Mouse (Mus musculus) E14TG2a.4 (cell line): Measurements from ENCODE around the gene Shank2.

ENCODE experiments used
- H3K27me3 ChIP-seq: 2 replicates; pipeline ENCODE4 v1.6.1; 2014; ENCODE audit warnings: low read length, control low read depth; ENCODE audit not compliant: insufficient read depth
- H3K36me3 ChIP-seq: 2 replicates; pipeline ENCODE4 v1.6.1; 2014; ENCODE audit warnings: low read length, control low read depth; ENCODE audit not compliant: insufficient read depth
- H3K4me1 ChIP-seq: replicated peaks from 2 replicates; pipeline ENCODE4 v1.6.1; 2014; ENCODE audit warnings: low read depth, low read length, control low read depth
- H3K4me3 ChIP-seq: replicated peaks from 2 replicates; pipeline ENCODE4 v1.5.1; 2014; ENCODE audit warnings: mild to moderate bottlenecking, low read length
- H3K9me3 ChIP-seq: 2 replicates; pipeline ENCODE4 v1.6.1; 2014; ENCODE audit warnings: low read length, control low read depth
- CTCF ChIP-seq: conservative IDR thresholded peaks from 2 replicates; pipeline ENCODE4 v1.5.1; 2014; ENCODE audit warnings: low read length
- NANOG ChIP-seq: IDR thresholded peaks from 2 replicates; pipeline ENCODE4 v1.6.1; 2014; ENCODE audit warnings: borderline replicate concordance, low read length, mixed read lengths
- POU5F1 ChIP-seq: IDR thresholded peaks from 2 replicates; pipeline ENCODE4 v1.6.1; 2014; ENCODE audit warnings: low read length, borderline replicate concordance

The Shank2 gene

DNA sequence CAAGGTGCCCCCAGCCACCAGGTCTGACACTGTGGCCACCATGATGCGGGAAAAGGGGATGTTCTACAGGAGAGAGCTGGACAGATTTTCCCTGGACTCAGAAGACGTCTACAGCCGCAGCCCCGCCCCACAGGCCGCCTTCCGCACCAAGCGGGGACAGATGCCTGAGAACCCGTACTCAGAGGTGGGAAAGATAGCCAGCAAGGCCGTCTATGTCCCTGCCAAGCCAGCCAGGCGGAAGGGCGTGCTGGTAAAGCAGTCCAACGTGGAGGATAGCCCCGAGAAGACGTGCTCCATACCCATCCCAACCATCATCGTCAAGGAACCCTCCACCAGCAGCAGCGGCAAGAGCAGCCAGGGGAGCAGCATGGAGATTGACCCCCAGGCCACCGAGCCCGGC lies 408.0 kb downstream of the Shank2 start:
- peaks cover 36% of the 10 kb centered on the region for H3K4me1 ChIP-seq
- no peaks in the 10 kb centered on the region for H3K9me3 ChIP-seq
- peak overlapping the region; percentile 70 for H3K4me3 ChIP-seq
- no peaks in the 10 kb centered on the region for H3K36me3 ChIP-seq
- H3K27me3 ChIP-seq: peaks cover 66% of the 10 kb centered on the region
- TF ChIP-seq POU5F1 (no peak), CTCF (no peak), NANOG (no peak)

DNA sequence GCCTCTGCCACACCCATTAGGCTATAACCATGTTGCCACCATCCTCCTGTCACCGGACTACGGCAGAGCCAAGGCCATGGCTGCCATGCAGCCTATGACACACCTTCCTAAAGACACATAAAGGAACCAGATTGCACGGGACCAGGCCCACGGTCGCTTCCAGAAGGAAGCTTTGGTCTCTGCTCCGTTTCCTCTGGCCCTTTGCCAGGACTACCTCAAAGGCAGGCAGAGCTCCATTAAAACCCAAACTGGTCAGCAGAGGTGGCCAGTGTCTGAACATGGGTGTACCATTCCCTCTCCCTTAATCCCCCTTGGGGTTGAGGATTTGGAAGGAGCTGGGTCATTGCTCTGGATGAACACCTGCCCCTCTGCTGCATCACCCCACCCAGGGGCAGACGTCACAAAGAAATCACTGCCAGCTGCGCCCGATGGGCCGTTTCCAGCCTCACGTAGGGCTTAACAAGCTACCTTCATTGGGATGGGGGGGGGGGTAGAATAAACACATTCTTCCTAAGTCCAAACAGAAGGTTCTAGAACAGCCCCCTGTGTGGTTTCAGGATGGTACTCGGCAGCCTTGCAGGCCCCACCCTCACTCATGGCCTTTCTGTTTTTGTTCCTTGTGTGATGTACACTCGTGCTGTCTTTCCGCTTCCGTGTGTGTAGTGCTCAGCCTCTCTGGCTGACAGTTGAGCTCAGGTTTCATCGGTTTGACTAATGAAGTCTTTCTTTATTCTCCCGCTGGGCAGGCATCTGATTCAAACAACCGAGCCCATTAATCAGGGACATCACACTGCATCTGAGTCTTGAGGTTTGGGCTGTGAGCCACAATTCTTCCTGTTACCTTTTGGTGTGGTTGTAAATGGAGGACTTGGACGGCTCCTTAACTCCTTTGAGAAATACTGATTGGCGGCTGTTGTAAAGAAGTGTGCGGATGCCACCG lies 410.5 kb downstream of the Shank2 start:
- Histone ChIP-seq H3K36me3 (no peaks in the 10 kb centered on the region), H3K4me1 (peaks cover 52% of the 10 kb centered on the region), H3K4me3 (no peak overlapping the region), H3K27me3 (peaks cover 64% of the 10 kb centered on the region), H3K9me3 (no peaks in the 10 kb centered on the region)
- TF ChIP-seq CTCF (no peak), NANOG (no peak), POU5F1 (no peak)

DNA sequence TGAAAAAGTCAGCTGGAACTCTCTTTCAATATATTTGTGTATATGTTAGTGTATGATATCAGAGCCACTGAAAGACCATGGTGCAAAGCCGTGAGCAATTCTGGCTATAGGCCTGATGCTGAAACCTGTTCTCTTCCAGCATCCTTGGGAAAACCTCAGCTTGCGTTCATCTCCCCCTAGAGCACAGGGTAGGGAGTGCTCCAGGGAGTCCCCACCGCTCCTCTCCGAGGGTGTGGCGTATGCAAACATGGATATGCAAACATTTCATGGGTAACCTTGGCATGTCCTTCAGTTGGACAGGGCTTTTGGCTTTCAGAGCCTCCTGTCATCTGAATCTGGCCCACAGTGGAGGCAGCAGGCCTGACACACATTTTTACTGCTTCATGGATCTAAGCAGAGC lies 412.9 kb downstream of the Shank2 start:
- Histone ChIP-seq H3K9me3 (no peaks in the 10 kb centered on the region), H3K4me3 (no peak overlapping the region), H3K36me3 (no peaks in the 10 kb centered on the region), H3K27me3 (peaks cover 49% of the 10 kb centered on the region), H3K4me1 (peaks cover 61% of the 10 kb centered on the region)
- TF ChIP-seq CTCF: 0 out of 2 replicates have a peak, but pooled peaks have one; percentile 6
- TF ChIP-seq NANOG: no peak

DNA sequence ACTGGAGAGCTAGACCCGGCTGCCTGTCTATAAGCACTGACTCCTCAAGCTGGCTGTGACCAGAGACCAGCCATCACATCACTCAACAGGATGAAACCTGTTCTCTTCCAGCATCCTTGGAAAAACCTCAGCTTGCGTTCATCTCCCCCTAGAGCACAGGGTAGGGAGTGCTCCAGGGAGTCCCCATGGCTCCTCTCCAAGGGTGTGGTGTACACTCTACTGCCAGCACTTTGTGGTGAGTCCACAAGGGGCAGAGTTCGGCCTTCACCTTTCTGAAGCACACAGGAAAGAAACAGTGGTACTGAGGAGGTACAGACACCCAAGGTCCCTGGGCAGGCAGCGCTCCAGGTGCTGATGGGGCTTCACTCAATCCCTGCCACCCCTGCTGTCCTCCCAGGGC lies 414.1 kb downstream of the Shank2 start:
- Histone ChIP-seq H3K4me3 (no peak overlapping the region), H3K27me3 (peaks cover 41% of the 10 kb centered on the region), H3K9me3 (no peaks in the 10 kb centered on the region), H3K4me1 (peaks cover 58% of the 10 kb centered on the region), H3K36me3 (no peaks in the 10 kb centered on the region)
- TF ChIP-seq POU5F1: no peak
- TF ChIP-seq NANOG: no peak
- peak; percentile 49 for TF ChIP-seq CTCF

DNA sequence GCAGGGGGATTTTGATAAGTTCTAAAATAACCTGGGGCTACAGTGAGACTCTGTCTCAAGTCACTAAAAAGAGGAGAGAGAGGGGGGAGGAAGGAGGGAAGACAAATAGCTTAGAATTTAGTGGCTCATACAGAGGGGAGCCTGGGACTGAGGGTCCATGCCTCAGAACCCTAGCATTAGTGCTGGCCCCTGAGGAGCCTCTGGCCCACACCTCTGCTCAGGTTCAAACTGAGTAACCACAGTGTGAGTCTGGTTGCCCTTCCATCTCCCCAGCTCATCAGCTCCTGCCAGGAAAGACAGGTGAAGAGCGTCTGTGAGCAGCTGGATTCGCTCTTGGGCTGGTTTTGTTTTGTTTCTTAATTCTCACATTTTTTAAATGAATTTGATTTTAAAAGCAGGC lies 415.5 kb downstream of the Shank2 start:
- H3K4me3 ChIP-seq: no peak overlapping the region
- H3K4me1 ChIP-seq: peaks cover 48% of the 10 kb centered on the region
- TF ChIP-seq CTCF (no peak), NANOG (no peak), POU5F1 (no peak)
- no peaks in the 10 kb centered on the region for H3K9me3 ChIP-seq
- peaks cover 31% of the 10 kb centered on the region for H3K27me3 ChIP-seq
- H3K36me3 ChIP-seq: no peaks in the 10 kb centered on the region

DNA sequence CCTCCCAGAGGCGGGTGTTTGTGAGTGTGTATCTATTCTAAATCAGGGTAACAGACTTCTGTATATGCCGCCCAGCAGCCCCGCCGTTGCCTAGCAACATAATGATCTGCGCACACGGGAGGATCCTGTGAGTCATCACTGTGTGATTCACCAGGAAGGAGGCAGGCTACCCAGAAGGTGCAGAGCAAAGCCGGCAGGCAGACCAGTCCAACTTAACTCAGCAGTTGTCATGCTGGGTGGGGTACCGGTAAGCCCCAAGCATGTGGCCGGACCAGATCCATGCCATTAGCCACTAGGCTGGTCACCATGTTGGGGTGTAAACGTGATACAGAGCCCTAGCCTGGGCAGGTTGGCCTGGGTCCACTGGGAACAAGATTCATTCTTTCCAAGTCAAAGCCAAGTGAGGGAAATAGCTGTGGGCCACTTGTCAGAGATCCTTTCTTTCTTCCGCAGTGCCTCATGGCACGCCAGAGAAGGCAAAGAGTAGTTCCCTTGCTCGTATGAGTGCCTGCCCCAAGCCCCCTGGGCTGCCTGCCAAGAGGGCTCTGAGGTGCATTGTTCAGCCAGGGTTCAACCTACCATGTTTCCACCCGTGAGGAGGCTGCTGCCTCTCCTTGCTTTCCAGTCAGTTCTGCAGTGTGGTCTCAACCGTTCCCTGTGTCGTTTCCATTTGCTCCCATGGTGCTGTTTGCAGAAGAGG lies 416.1 kb downstream of the Shank2 start:
- H3K27me3 ChIP-seq: peaks cover 26% of the 10 kb centered on the region
- TF ChIP-seq CTCF (no peak), POU5F1 (no peak), NANOG (no peak)
- peaks cover 42% of the 10 kb centered on the region for H3K4me1 ChIP-seq
- H3K9me3 ChIP-seq: no peaks in the 10 kb centered on the region
- H3K4me3 ChIP-seq: peak overlapping the region; percentile 32
- H3K36me3 ChIP-seq: no peaks in the 10 kb centered on the region

DNA sequence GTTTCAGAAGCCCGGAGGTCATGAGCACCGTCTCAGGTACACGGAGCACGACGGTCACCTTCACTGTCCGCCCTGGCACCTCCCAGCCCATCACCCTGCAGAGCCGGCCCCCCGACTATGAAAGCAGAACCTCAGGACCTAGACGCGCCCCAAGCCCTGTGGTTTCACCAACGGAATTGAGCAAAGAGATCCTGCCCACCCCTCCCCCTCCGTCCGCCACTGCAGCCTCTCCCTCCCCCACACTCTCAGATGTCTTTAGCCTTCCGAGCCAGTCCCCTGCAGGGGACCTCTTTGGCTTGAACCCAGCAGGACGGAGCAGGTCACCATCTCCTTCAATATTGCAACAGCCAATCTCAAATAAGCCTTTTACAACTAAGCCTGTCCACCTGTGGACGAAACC lies 418.8 kb downstream of the Shank2 start:
- Histone ChIP-seq H3K4me1 (peaks cover 36% of the 10 kb centered on the region), H3K36me3 (no peaks in the 10 kb centered on the region), H3K4me3 (no peak overlapping the region), H3K27me3 (peaks cover 20% of the 10 kb centered on the region), H3K9me3 (no peaks in the 10 kb centered on the region)
- TF ChIP-seq POU5F1: no peak
- TF ChIP-seq CTCF: no peak
- no peak for TF ChIP-seq NANOG

DNA sequence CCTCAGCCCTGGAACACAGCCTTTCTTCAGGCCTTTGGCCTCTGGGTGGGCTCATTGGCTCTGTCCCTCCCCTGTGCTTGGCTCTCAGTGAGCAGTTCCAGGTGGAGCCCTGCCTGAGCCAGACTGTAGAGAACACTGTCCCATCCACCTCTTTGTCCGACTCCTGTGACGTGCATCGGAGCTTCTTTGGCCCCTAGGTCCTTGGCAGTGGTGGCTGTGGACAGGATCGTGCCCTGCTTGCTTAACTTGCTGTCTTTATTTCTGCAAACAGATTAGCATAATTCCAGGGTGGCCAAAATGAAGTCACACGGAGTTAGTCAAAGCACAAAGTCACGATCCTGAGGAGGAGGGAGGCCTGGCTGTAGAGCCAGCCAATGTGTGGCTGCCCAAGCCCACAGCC lies 419.8 kb downstream of the Shank2 start:
- peaks cover 20% of the 10 kb centered on the region for H3K27me3 ChIP-seq
- no peaks in the 10 kb centered on the region for H3K36me3 ChIP-seq
- no peak overlapping the region for H3K4me3 ChIP-seq
- TF ChIP-seq POU5F1: no peak
- no peak for TF ChIP-seq NANOG
- TF ChIP-seq CTCF: no peak
- no peaks in the 10 kb centered on the region for H3K9me3 ChIP-seq
- peaks cover 30% of the 10 kb centered on the region for H3K4me1 ChIP-seq
